Mouse (Mus musculus) skeletal muscle tissue, postnatal 0 days (tissue): ENCODE results near the gene Zbtb1. TPM values are rescaled to one million over a fixed set of nuclear protein-coding genes. Genes with fewer than 3 reads are reported as not detected.

Experiments
- polyA plus RNA-seq: library from polyadenylated mRNA; unstranded; fragments of >200 nt; fragmentation: Nextera tagmentation; extraction: Ambion mirVana; gene quantifications from 2 replicates; pipeline ENCODE4 v1.2.1, GENCODE M21; 2015

Gene Zbtb1
- 3.9 and 4.1 TPM in 2 replicates for polyA plus RNA-seq

GRCm38 (mm10) chr12:76369978-76370830, at the start of gene Zbtb1:
Gene Zbtb1 (plus strand): TSS chr12:76370266.

GRCm38 (mm10) chr12:76324679-76325431, 45.2 kb upstream of the Zbtb1 start, which contains the start of gene Akap5:
Gene Akap5 (plus strand): TSS chr12:76324891.

GRCm38 (mm10) chr12:76369206-76369977, 674 bp upstream of the Zbtb1 start, which contains the start of gene Zbtb25:
Gene Zbtb25 (minus strand): TSS chr12:76369602.

GRCm38 (mm10) chr12:76403886-76404537, 33.9 kb downstream of the Zbtb1 start, which contains the start of gene Hspa2:
Gene Hspa2 (plus strand): TSS chr12:76404176.

GRCm38 (mm10) chr12:76417433-76417854, 47.4 kb downstream of the Zbtb1 start, which contains the start of gene Ppp1r36:
Gene Ppp1r36 (plus strand): TSS chr12:76417538.

Other genes starting within 250 kb of the Zbtb1 start
- gene Esr2, start 193.0 kb upstream of the Zbtb1 start, polyA plus RNA-seq = 0.17 and 0.18 TPM in 2 replicates
- gene Tex21, start 123.5 kb upstream of the Zbtb1 start, polyA plus RNA-seq = not detected in 2 replicates
- gene Mthfd1, start 115.0 kb upstream of the Zbtb1 start, polyA plus RNA-seq = 18.2 and 20.0 TPM in 2 replicates
- gene Akap5, start 45.4 kb upstream of the Zbtb1 start, polyA plus RNA-seq = 0.28 and 0.45 TPM in 2 replicates
- gene Zbtb25, start 664 bp upstream of the Zbtb1 start, polyA plus RNA-seq = 9.6 and 9.9 TPM in 2 replicates
- 5.4 and 7.3 TPM in 2 replicates for gene Hspa2, start 33.9 kb downstream of the Zbtb1 start, polyA plus RNA-seq
- 0.15 and 0.54 TPM in 2 replicates for gene Ppp1r36, start 47.3 kb downstream of the Zbtb1 start, polyA plus RNA-seq
- gene Plekhg3, start 160.6 kb downstream of the Zbtb1 start, polyA plus RNA-seq = 3.3 and 3.6 TPM in 2 replicates